In genomic region chr5:148980607-148981006, GRCm38 (mm10) we compare ENCODE assay signal across 11 mouse cellular contexts. TPM values are rescaled to one million over a fixed set of nuclear protein-coding genes. Genes with fewer than 3 reads are reported as not detected.
DNase-seq lines count a peak whose midpoint lies in the region; ATAC-seq and TF ChIP-seq lines count a peak whose summit lies in the region.
"Had no signal": no experiment of that assay in that cellular context is flagged by ENCODE, and none has a peak within 500 bp of the region (broad histone marks: within the 10 kb centered on the region; RNA-seq: fewer than 3 reads in every experiment).

No protein-coding gene starts in this region.

- no peak overlapping the region for H3K27ac ChIP-seq in kidney, embryonic 16.5 days (ENCODE audit: low read length)
- no peak overlapping the region for H3K27ac ChIP-seq in intestine, embryonic 16.5 days (ENCODE audit: low read length)
- H3K27ac ChIP-seq: heart, embryonic 15.5 days had no signal

- peak; percentile 60 for DNase-seq in kidney, adult 18-20 months
- peak; percentile 88 for DNase-seq in R1 (ENCODE audit: low read depth, low spot score)
- DNase-seq in right cerebral cortex, adult 18-20 months = no peak
- no peak for DNase-seq in left cerebral cortex, adult 18-20 months (ENCODE audit: low spot score in 2 of 2)
- DNase-seq: left cerebral cortex, postnatal 4 days had no signal

- peaks cover 12% of the 10 kb centered on the region for H3K9me3 ChIP-seq in kidney, embryonic 16.5 days (ENCODE audit: low read length)
- peaks cover 3% of the 10 kb centered on the region; the same call in 1 of the 2 replicates for H3K9me3 ChIP-seq in intestine, embryonic 16.5 days (ENCODE audit: control insufficient read depth, low read length)
- H3K9me3 ChIP-seq: heart, embryonic 15.5 days had no signal

- no peak for TF ChIP-seq POLR2A in myocyte (IDR thresholded peaks at IDR 0.05; ENCODE audit: insufficient read length, low read depth)

- no peaks in the 10 kb centered on the region for H3K79me2 ChIP-seq in myocyte (ENCODE audit: control insufficient read depth, insufficient read depth)

- no peak overlapping the region for H3K4me3 ChIP-seq in kidney, embryonic 16.5 days (ENCODE audit: low read length)
- no peak overlapping the region for H3K4me3 ChIP-seq in intestine, embryonic 16.5 days (ENCODE audit: low read length)
- no peak overlapping the region for H3K4me3 ChIP-seq in myocyte
- H3K4me3 ChIP-seq: heart, embryonic 15.5 days had no signal

- H3K36me3 ChIP-seq in kidney, embryonic 16.5 days (ENCODE audit: insufficient read depth, low read length) = no peaks in the 10 kb centered on the region
- no peaks in the 10 kb centered on the region for H3K36me3 ChIP-seq in intestine, embryonic 16.5 days (ENCODE audit: control insufficient read depth, insufficient read depth, low read length)
- peaks cover 10% of the 10 kb centered on the region for H3K36me3 ChIP-seq in myocyte (ENCODE audit: control insufficient read depth, insufficient read depth)
- H3K36me3 ChIP-seq: heart, embryonic 15.5 days had no signal

- H3ac ChIP-seq in myocyte (ENCODE audit: control insufficient read depth, insufficient read length) = no peak overlapping the region

- H3K4me2 ChIP-seq in kidney, embryonic 16.5 days (replicated peaks; ENCODE audit: low read depth, low read length) = no peak overlapping the region
- H3K4me2 ChIP-seq in intestine, embryonic 16.5 days (ENCODE audit: low read depth, low read length) = no peak overlapping the region
- no peak overlapping the region for H3K4me2 ChIP-seq in myocyte (ENCODE audit: low read depth)
- H3K4me2 ChIP-seq: heart, embryonic 15.5 days had no signal

- no peak overlapping the region for H3K9ac ChIP-seq in kidney, embryonic 16.5 days (replicated peaks; ENCODE audit: low read length)
- no peak overlapping the region for H3K9ac ChIP-seq in intestine, embryonic 16.5 days (ENCODE audit: low read depth, low read length)
- H3K9ac ChIP-seq: heart, embryonic 15.5 days had no signal

- H3K27me3 ChIP-seq in kidney, embryonic 16.5 days (ENCODE audit: insufficient read depth, low read length) = no peaks in the 10 kb centered on the region
- H3K27me3 ChIP-seq in intestine, embryonic 16.5 days (replicated peaks; ENCODE audit: control insufficient read depth, insufficient read depth, low read length) = no peaks in the 10 kb centered on the region
- H3K27me3 ChIP-seq in myocyte (ENCODE audit: control insufficient read depth, insufficient read depth, insufficient read length) = no peaks in the 10 kb centered on the region
- H3K27me3 ChIP-seq: heart, embryonic 15.5 days had no signal

- ATAC-seq in kidney, embryonic 16.5 days (ENCODE audit: low FRiP score, low TSS enrichment) = no peak
- 0 out of 2 replicates have a peak, but pooled peaks have one; percentile 17 for ATAC-seq in intestine, embryonic 16.5 days

- H3K4me1 ChIP-seq in kidney, embryonic 16.5 days (ENCODE audit: insufficient read depth, low read length) = peaks cover 20% of the 10 kb centered on the region
- H3K4me1 ChIP-seq in intestine, embryonic 16.5 days (ENCODE audit: control insufficient read depth, insufficient read depth, low read length) = peaks cover 7% of the 10 kb centered on the region

- WGBS in kidney, embryonic 16.5 days = 54% methylated on average over 6 of the region's 6 CpGs
- 48% methylated on average over 6 of the region's 6 CpGs for WGBS in intestine, embryonic 16.5 days

TF ChIP-seq in myocyte, 11 proteins besides CTCF, POLR2A, EP300 and RAD21:
- no peak for TF ChIP-seq MAX (IDR thresholded peaks at IDR 0.05; ENCODE audit: low read depth)
- TF ChIP-seq SRF (IDR thresholded peaks at IDR 0.05; ENCODE audit: control insufficient read depth, insufficient read length, low read depth) = no peak
- TF ChIP-seq POLR2AphosphoS2 (IDR thresholded peaks at IDR 0.05; ENCODE audit: insufficient read length, low read depth) = peak; percentile 23
- no peak for TF ChIP-seq TCF3 (IDR thresholded peaks at IDR 0.05; ENCODE audit: insufficient read length, low read depth)
- TF ChIP-seq E2F4 (IDR thresholded peaks at IDR 0.05; ENCODE audit: insufficient read depth) = no peak
- TF ChIP-seq CEBPB (IDR thresholded peaks at IDR 0.05; ENCODE audit: insufficient read depth, poor library complexity, severe bottlenecking) = no peak
- TF ChIP-seq REST (IDR thresholded peaks at IDR 0.05; ENCODE audit: insufficient read depth, insufficient read length) = no peak
- no peak for TF ChIP-seq USF1 (IDR thresholded peaks at IDR 0.05; ENCODE audit: low read depth)

RNA-seq across cellular contexts. Expression of gene Gm42791, which starts 14.3 kb away (rescaled TPM):
- polyA plus RNA-seq in kidney, embryonic 16.5 days (2015; fragmentation: Nextera tagmentation; extraction: Ambion mirVana) = 0.42 TPM in 1 of 2 replicates, not detected in the other
- polyA plus RNA-seq in intestine, embryonic 16.5 days (2015; fragmentation: Nextera tagmentation; extraction: Ambion mirVana) = 0.80 and 1.0 TPM in 2 replicates
- 0.11 TPM for polyA plus RNA-seq in myocyte (2012; fragmentation: generic; extraction: Trizol)
- 10 to 100 TPM; 31.6 to 40.1 TPM for total RNA-seq in left cerebral cortex, adult 18-20 months (2021)
- total RNA-seq: monocyte, adult 5-6 weeks had no signal
- polyA plus RNA-seq: spleen, adult 2 months had no signal

RNA-seq across cellular contexts. Expression of gene Katnal1, which starts 51.5 kb away (rescaled TPM):
- polyA plus RNA-seq in kidney, embryonic 16.5 days (2015; fragmentation: Nextera tagmentation; extraction: Ambion mirVana) = 10.0 and 12.9 TPM in 2 replicates
- 6.4 and 6.9 TPM in 2 replicates for polyA plus RNA-seq in intestine, embryonic 16.5 days (2015; fragmentation: Nextera tagmentation; extraction: Ambion mirVana)
- polyA plus RNA-seq in myocyte (2012; fragmentation: generic; extraction: Trizol) = 7.6 TPM
- total RNA-seq in left cerebral cortex, adult 18-20 months (2021) = 10 to 100 TPM; 75.2 to 78.2 TPM

Comparison
In these comparisons a context has a peak if more than half of its experiments do, and no peak if none do; other contexts are left out.
1. DNase-seq: peak in kidney, adult 18-20 months (single experiment) and R1 (single experiment); none in right cerebral cortex, adult 18-20 months (single experiment) and left cerebral cortex, adult 18-20 months (0 of 2).